Mouse (Mus musculus) spleen, adult 2 months (tissue): ENCODE data around the gene Clasp2.

Experiments used
- CTCF ChIP-seq: fragments of 200-500 bp; IDR thresholded peaks from 2 replicates; pipeline ENCODE4 v1.5.1; 2011; ENCODE audit warnings: mild to moderate bottlenecking, inconsistent platforms; ENCODE audit not compliant: insufficient read depth, insufficient read length, insufficient replicate concordance; ENCODE audit errors: extremely low read depth
- POLR2A ChIP-seq: fragments of 200-500 bp; IDR thresholded peaks from 2 replicates; pipeline ENCODE4 v1.6.1; 2011; ENCODE audit warnings: low read depth, low read length, inconsistent platforms

DNA sequence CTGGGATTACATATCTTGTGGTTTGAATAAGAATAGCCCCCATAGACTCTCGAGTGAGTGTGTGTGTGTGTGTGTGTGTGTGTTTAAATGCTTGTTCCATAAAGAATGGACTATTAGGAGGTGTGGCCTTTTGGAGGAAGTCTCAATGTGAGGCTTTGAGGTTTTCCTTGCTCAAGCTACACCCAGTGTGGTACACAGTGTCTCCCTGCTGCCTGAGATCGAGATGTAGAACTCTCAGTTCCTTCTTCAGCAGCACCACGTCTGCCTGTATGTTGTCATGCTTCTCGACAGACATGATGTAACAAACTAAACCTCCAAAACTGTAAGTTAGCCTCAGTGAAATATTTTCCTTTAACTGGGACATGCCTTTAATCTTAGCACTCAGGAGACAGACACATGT, 187.3 kb downstream of the Clasp2 start:
- TF ChIP-seq CTCF (no peak), POLR2A (no peak)
